Mouse (Mus musculus): ENCODE results near the gene Ric8a.

GRCm38 (mm10) chr7:140831447-140831846 lies 25.3 kb upstream of the Ric8a start:
- no peak for TF ChIP-seq POLR2A (IDR thresholded peaks at IDR 0.05; ENCODE audit: borderline replicate concordance, extremely low read depth, insufficient read depth, insufficient read length, poor library complexity, severe bottlenecking)
- TF ChIP-seq CTCF (IDR thresholded peaks at IDR 0.05; ENCODE audit: borderline replicate concordance, extremely low read depth, insufficient read depth, insufficient read length), result no peak
